Mouse (Mus musculus) colon, adult 2 months (tissue): ENCODE data around the gene Cacna2d1. TPM values are rescaled to one million over a fixed set of nuclear protein-coding genes. Genes with fewer than 3 reads are reported as not detected.

ENCODE experiments used
- polyA plus RNA-seq: library from polyadenylated mRNA; depleted of rRNA; stranded (reverse); fragments of >200 nt; gene quantifications from 2 replicates; pipeline ENCODE4 v1.2.3, GENCODE M21; 2012; rRNA removed

The Cacna2d1 gene
- polyA plus RNA-seq, result 1.8 and 2.1 TPM in 2 replicates

DNA sequence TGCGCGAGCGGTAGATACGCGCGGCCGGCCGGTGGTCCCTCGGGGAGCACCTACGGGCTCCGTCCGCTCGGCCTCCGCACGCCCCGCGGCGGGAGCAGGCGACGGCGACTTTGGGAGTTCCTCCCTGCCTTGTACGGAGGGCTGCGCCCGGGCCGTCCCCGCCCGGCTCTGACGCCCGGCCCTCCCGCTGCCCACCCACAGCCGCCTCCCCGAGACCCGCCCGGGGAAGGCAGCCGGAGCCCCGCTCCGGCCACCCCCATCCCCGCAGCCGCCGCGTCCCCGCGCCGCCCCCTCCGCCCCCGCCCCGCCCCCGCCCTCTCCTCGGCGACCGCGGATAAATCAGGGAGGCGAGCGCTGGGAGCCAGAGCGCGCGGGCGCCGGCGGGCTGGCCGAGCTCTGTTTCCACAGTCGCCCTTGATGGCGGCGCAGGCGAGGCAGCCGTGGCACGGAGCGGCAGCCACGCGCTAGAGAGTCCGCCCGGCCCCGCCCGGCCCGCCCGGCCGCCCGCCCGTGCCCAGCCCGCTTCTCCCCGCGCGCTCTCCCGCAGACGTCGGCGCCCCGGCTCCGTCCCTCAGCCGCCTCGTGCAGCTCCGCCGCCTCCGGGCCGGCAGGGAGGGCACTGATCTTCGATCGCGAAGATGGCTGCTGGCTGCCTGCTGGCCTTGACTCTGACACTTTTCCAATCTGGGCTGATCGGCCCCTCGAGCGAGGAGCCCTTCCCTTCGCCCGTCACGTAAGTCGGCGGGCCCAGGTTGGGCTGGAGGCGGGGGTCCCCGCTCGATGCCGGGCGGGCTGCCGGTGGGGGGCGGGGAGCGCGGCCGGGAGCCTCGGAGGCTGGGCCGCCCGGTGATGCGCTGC, at the start of gene Cacna2d1:
TSS of gene Cacna2d1 (plus strand) at position 316 of the 858 bp plus-strand sequence.

Other genes with a start within 250 kb of the Cacna2d1 start
- gene Speer4c, start 220.4 kb upstream of the Cacna2d1 start, polyA plus RNA-seq, result not detected in 2 replicates